Mouse (Mus musculus) small intestine, adult 2 months (tissue): ENCODE results near the gene Rer1.

Source experiments
- CTCF ChIP-seq: fragments of 200-500 bp; IDR thresholded peaks from 2 replicates; pipeline ENCODE4 v1.5.1; 2012; ENCODE audit warnings: low read depth, mild to moderate bottlenecking, control low read depth, inconsistent platforms, low read length, moderate library complexity, mixed read lengths; ENCODE audit not compliant: insufficient replicate concordance, insufficient read length; ENCODE audit errors: extremely low read depth
- POLR2A ChIP-seq: fragments of 200-500 bp; IDR thresholded peaks from 2 replicates; pipeline ENCODE4 v1.6.1; 2012; ENCODE audit warnings: low read depth, mild to moderate bottlenecking, control low read depth, inconsistent platforms, low read length, moderate library complexity

DNA sequence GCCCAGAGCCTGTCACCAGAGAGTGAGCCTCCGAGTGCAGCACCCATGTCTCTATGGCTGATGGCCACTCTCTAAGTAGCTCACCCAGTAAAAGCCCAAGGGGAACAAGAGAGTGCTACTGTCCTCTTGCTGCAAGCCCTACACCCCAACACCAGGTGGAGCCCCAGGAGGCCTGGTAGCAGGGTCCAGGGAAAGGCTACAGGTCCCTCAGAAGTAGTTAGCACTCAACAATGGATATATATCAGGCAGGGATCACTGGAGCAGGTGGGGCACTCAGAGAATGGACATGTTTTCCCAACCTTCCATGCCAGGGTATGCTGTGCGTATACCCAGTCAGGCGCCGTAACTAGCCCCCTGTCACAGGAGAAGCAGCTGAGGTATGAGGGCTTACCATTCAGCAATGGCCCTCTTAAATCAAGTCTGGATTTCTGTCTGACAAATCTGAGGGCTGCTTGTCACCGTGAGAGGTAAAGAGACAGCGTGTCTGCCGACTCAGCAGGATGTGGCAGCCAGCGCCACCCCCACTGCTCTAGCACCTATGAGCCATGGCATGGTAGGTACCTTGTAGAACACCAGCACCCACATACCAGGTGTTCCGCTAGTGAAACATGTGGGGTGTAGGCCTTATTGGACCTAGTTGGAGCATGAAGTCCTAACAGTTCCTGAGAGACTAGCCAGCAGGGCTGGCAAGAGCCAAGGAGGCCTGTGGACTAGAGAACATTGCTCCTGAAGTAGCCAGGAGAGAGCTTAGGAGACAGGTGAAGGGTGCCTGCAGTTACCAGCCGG lies 43.1 kb upstream of the Rer1 start:
- TF ChIP-seq CTCF (peak; percentile 50; the same call in 1 of the 2 replicates), POLR2A (no peak)
